Mouse (Mus musculus) bone marrow, adult 2 months (tissue): ENCODE data around the gene Slc26a10. TPM values are rescaled to one million over a fixed set of nuclear protein-coding genes. Genes with fewer than 3 reads are reported as not detected.

Experiments used
- H3K27ac ChIP-seq: fragments of 200-500 bp; 2 replicates; pipeline ENCODE4 v1.5.1; 2012; ENCODE audit warnings: low read depth, mild to moderate bottlenecking, control low read depth, inconsistent platforms, low read length; ENCODE audit not compliant: control insufficient read depth, poor library complexity, insufficient read depth
- H3K4me1 ChIP-seq: fragments of 200-500 bp; 2 replicates; pipeline ENCODE4 v1.6.1; 2011; ENCODE audit warnings: low read length; ENCODE audit not compliant: control insufficient read depth, insufficient read depth
- H3K4me3 ChIP-seq: fragments of 200-500 bp; replicated peaks from 2 replicates; pipeline ENCODE3; 2011; ENCODE audit warnings: mild to moderate bottlenecking, low read depth, low read length, control low read depth; ENCODE audit not compliant: control insufficient read depth
- CTCF ChIP-seq: fragments of 200-500 bp; IDR thresholded peaks from 2 replicates; pipeline ENCODE4 v1.5.1; 2011; ENCODE audit warnings: low read length, control low read depth; ENCODE audit not compliant: control insufficient read depth, insufficient read depth
- POLR2A ChIP-seq: fragments of 200-500 bp; IDR thresholded peaks from 2 replicates; pipeline ENCODE4 v1.6.1; 2011; ENCODE audit warnings: low read depth, mild to moderate bottlenecking, control low read depth, low read length, borderline replicate concordance; ENCODE audit not compliant: control insufficient read depth
- WGBS: fragments of 180-500 bp; shearing (Covaris S2); methylation state at CpG from one replicate; pipeline ENCODE4 v1.1.7; 2018; 5-methylcytosine and 5-hydroxymethylcytosine counted together
- polyA plus RNA-seq: library from polyadenylated mRNA; stranded (reverse); fragments of >200 nt; gene quantifications from 2 replicates; pipeline ENCODE4 v1.2.4, GENCODE M21; 2011; ENCODE audit warnings: low replicate concordance; ENCODE audit not compliant: missing spikeins, insufficient read depth, insufficient read length

Gene Slc26a10
- polyA plus RNA-seq, 1 experiment: not detected

DNA sequence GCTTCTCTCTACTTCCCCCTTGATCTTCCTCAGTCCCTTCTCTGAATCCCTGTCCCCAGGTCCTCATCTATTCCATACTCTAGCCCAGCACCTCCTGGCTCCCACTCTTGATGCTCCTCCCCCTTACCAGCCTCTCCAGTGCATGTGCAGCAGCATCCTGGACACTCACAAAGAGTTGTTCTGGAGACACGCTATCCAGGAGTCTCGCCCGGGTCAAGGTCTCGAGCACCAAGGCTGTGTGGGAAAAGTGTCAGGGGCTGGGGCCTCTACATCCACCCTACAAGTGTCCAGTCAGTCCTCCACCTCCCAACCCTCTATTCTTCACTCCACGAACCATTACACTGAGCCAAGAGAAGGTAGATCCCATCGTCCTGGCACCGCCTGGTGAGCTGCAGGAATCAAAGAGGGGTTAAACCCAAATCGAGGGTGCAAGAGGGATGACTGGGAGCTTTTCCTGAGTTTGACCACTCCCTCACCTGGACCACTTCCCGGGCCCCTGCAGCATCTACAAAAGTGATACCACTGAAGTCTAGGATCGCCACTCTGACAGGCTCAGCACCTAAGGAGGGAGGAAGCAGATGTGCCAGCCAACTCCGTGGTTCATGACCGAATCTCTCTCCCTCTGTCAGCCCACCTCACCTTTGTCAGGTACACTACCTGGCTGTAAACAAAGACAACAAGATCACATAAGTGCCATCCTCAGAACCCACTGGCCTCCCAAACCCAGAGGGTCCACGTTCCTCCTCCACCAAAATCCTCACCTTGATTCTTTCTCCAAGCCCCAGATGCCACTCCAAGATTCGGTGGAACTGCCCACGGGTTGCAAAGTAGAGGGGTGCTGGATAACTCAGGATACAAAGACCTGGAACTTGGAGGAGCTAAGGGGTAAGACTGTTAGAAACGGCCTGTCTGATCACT lies 7.0 kb downstream of the Slc26a10 start:
- Histone ChIP-seq H3K27ac (no peak overlapping the region), H3K4me1 (peaks cover 2% of the 10 kb centered on the region; the same call in 1 of the 2 replicates), H3K4me3 (no peak overlapping the region)
- TF ChIP-seq CTCF (no peak), POLR2A (no peak)
- WGBS: 62% methylated on average over 16 of the region's 16 CpGs

DNA sequence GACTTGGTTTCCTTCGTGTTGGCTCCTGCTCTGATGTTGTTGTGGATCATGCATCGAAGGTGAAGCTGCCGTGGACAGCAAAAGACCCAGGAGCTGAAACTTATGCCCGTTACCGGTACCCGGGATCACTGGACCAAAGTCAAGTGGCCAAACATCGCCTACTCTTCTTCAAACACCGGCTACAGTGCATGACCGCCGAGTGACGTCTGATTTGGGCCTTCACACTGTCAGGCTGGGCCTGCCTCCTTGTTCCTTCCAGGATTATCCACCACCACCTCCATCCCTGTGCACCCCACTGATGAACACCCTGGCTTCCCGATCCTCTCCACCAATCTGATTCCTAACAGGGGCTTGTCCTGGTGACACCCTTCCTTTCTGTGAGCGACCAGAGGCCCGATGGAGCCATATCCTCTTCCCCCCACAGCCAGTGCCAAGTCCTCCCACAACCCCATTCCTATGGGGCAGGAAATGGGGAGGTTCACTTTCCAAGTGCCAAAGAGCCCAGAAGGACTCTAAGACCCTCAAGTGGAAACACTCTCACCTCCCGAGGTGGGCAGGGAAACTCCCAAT lies 8.7 kb downstream of the Slc26a10 start:
- Histone ChIP-seq H3K4me3 (no peak overlapping the region), H3K4me1 (peaks cover 3% of the 10 kb centered on the region; the same call in 1 of the 2 replicates), H3K27ac (no peak overlapping the region)
- TF ChIP-seq POLR2A (no peak), CTCF (no peak)
- 89% methylated on average over 15 of the region's 15 CpGs for WGBS

DNA sequence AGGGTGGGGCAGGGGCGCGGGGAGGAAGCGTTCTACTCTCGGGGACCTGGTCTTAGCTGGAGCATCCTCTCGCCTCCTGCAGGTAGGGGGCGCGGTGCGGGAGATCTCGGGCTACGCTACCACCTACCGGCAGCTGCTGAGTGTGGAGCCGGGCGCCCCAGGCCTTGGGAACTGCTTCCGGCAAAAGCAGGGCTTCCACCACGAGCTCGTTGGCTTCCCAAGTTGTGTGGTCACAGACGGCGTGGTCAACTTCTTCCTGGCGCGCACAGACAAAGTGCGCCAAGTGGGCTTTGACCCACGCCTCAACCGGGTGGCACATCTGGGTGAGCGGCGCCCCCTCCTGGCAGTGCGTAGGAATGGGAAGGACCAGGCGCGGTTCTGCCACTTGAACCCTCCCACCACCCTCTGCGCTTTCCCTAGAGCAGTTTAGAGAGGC lies 9.6 kb downstream of the Slc26a10 start:
- Histone ChIP-seq H3K4me3 (peak overlapping the region; percentile 60), H3K4me1 (peaks cover 5% of the 10 kb centered on the region; the same call in 1 of the 2 replicates), H3K27ac (peak overlapping the region; percentile 16; the same call in 1 of the 2 replicates)
- TF ChIP-seq CTCF: peak; percentile 94
- peak; percentile 35; the same call in 1 of the 2 replicates for TF ChIP-seq POLR2A
- 2% methylated on average over 29 of the region's 29 CpGs for WGBS

DNA sequence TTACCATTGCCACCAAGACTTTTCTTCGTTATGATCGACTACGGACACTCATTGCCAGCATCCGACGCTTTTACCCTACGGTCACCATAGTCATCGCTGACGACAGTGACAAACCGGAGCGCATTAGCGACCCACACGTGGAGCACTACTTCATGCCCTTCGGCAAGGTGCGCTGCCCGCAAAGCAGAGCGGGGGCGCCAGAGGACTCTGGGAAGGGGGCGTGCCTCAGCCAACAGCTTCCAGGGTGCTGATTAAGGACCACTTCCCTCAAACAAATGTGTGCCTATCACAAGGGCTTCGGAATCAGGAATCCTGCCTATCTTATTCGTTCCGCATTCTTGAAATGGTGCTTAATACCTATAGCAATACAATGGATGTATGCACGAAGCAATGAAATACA lies 10.4 kb downstream of the Slc26a10 start:
- Histone ChIP-seq H3K27ac (no peak overlapping the region), H3K4me3 (no peak overlapping the region), H3K4me1 (peaks cover 5% of the 10 kb centered on the region; the same call in 1 of the 2 replicates)
- 74% methylated on average over 22 of the region's 22 CpGs for WGBS
- TF ChIP-seq CTCF (no peak), POLR2A (no peak)

DNA sequence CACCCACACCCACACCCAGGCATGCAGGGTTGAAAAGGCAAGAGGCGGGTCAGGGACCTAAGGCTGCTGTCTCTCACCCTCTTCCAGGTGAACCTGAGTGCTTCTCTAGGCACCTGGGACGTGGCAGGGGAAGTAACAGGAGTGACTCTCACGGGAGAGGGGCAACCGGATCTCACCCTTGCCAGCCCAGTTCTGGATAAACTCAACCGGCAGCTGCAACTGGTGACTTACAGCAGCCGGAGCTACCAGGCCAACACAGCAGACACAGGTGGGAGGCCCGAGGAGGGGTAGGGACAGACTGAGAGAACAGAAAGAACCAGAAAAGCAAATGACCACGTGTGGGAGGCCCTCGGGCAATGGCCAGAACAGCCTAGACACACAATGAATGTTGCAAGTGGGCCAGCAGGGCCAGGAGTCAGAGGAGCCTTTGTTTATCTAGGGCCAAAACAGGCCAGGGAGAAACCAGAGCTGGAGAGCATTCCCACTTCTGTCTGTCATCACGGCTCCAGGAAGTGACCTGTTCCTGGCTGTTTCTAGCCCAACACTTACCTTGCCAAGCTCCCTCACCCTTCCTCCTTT lies 12.7 kb downstream of the Slc26a10 start:
- TF ChIP-seq CTCF (no peak), POLR2A (no peak)
- WGBS: 46% methylated on average over 10 of the region's 10 CpGs
- peak overlapping the region; percentile 57 for H3K27ac ChIP-seq
- H3K4me1 ChIP-seq: peaks cover 7% of the 10 kb centered on the region; the same call in 1 of the 2 replicates
- H3K4me3 ChIP-seq: peak overlapping the region; percentile 38

DNA sequence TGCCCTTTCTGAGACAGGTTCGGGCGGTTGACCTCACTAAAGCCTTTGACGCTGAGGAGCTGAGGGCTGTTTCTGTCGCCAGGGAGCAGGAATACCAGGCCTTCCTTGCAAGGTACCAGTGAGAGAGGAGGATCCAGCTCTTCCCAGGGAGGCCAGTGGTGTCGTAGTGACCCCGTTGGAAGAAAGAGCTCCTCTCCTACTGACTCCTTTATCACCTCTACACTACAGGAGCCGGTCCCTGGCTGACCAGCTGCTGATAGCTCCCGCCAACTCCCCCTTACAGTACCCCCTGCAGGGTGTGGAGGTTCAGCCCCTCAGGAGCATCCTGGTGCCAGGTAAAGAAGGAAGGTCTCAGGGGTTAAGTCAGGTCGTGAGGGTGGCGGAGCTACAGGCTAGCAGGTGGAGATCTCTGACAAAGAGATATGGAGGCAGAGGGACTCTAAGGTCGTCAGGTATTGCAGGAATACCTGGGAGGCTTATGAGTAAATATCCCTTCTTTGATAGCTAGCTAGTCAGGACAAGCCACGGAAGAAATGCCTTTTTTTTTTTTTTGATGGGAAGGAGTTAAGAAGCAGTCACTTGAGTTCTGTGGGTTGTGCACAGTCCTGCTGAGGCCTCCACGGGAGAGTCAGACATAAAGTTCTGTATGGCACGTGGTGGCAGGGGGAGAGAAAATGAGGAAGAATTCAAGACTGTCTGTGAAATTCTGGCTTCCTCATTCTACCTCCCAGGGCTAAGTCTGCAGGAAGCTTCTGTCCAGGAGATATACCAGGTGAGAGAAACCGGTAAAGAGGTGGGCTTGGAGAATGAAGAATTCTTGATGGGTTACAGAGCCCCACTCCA lies 13.5 kb downstream of the Slc26a10 start:
- Histone ChIP-seq H3K4me1 (peaks cover 7% of the 10 kb centered on the region; the same call in 1 of the 2 replicates), H3K4me3 (peak overlapping the region; percentile 93), H3K27ac (peak overlapping the region; percentile 99)
- no peak for TF ChIP-seq CTCF
- no peak for TF ChIP-seq POLR2A
- 18% methylated on average over 15 of the region's 15 CpGs for WGBS

DNA sequence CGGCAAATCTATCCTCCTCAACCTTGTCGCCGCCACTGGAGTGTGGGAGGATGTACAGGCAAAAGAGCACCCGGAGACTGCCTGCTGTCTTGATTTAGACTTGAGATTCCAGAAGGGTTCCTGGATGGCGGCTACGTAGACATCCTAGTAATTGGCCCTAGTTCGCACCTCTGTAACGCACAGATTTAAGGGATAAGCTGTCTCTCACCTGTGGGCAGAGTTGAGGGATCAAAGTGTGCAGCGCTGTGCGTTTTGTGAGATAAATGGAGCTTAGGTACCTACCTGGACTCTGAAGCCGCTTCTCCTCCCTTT lies 14.1 kb downstream of the Slc26a10 start:
- TF ChIP-seq POLR2A (no peak), CTCF (no peak)
- H3K27ac ChIP-seq: peak overlapping the region; percentile 99
- H3K4me3 ChIP-seq: peak overlapping the region; percentile 93
- 22% methylated on average over 11 of the region's 11 CpGs for WGBS
- peaks cover 7% of the 10 kb centered on the region; the same call in 1 of the 2 replicates for H3K4me1 ChIP-seq
